Mouse (Mus musculus) forebrain, embryonic 12.5 days (tissue): ENCODE data around the gene Prdx6b. TPM values are rescaled to one million over a fixed set of nuclear protein-coding genes. Genes with fewer than 3 reads are reported as not detected.
A peak's percentile ranks its signal among the peaks of the same experiment; 100 is the strongest.

Experiments
- ATAC-seq: fragments of 200-750 bp; cut with Nextera tagmentation; 2 replicates; pipeline ENCODE4 v1.8.0; 2017; ENCODE audit warnings: moderate TSS enrichment; ENCODE audit not compliant: low FRiP score
- H3K27ac ChIP-seq: fragments of 300-500 bp; sonication (generic); 2 replicates; pipeline ENCODE4 v1.5.1; 2016; ENCODE audit warnings: mild to moderate bottlenecking
- H3K27me3 ChIP-seq: fragments of 300-500 bp; sonication (generic); 2 replicates; pipeline ENCODE4 v1.6.1; 2016; ENCODE audit warnings: mild to moderate bottlenecking
- H3K36me3 ChIP-seq: fragments of 300-500 bp; sonication (generic); replicated peaks from 2 replicates; pipeline ENCODE4 v1.6.1; 2016; ENCODE audit warnings: mild to moderate bottlenecking
- H3K4me1 ChIP-seq: fragments of 300-500 bp; sonication (generic); 2 replicates; pipeline ENCODE4 v1.6.1; 2016
- H3K4me2 ChIP-seq: fragments of 300-500 bp; sonication (generic); 2 replicates; pipeline ENCODE4 v1.6.1; 2016; ENCODE audit warnings: mild to moderate bottlenecking, moderate library complexity
- H3K4me3 ChIP-seq: fragments of 300-500 bp; sonication (generic); replicated peaks from 2 replicates; pipeline ENCODE4 v1.5.1; 2016; ENCODE audit warnings: mild to moderate bottlenecking
- H3K9ac ChIP-seq: fragments of 300-500 bp; sonication (generic); 2 replicates; pipeline ENCODE4 v1.6.1; 2016; ENCODE audit warnings: mild to moderate bottlenecking
- H3K9me3 ChIP-seq: fragments of 300-500 bp; sonication (generic); 2 replicates; pipeline ENCODE4 v1.6.1; 2016
- WGBS: fragments of 180-500 bp; shearing (Covaris S2); methylation state at CpG from one replicate; pipeline ENCODE4 v1.1.7; 2016; 5-methylcytosine and 5-hydroxymethylcytosine counted together
- polyA plus RNA-seq: library from polyadenylated mRNA; unstranded; fragments of >200 nt; fragmentation: Nextera tagmentation; extraction: Ambion mirVana; gene quantifications from 2 replicates; pipeline ENCODE4 v1.2.1, GENCODE M21; 2016

The Prdx6b gene
- not detected in 2 replicates for polyA plus RNA-seq

- Histone ChIP-seq H3K36me3 (no peaks in the 10 kb centered on the region), H3K27ac (no peak within 1 kb of the TSS), H3K27me3 (no peaks in the 10 kb centered on the region), H3K4me3 (no peak within 1 kb of the TSS), H3K9me3 (no peaks in the 10 kb centered on the region), H3K4me2 (no peak within 1 kb of the TSS), H3K9ac (no peak within 1 kb of the TSS), H3K4me1 (no peaks in the 10 kb centered on the region)
- ATAC-seq = no peak
- WGBS = 88% methylated on average over 8 of the region's 8 CpGs
Measured at GRCm38 (mm10) chr2:80292172-80292571, at the start of gene Prdx6b. TSS of gene Prdx6b (plus strand) at chr2:80292472.

- H3K36me3 ChIP-seq = no peaks in the 10 kb centered on the region
- no peak overlapping the region for H3K27ac ChIP-seq
- no peak overlapping the region for H3K9ac ChIP-seq
- no peaks in the 10 kb centered on the region for H3K4me1 ChIP-seq
- ATAC-seq = no peak
- no peaks in the 10 kb centered on the region for H3K9me3 ChIP-seq
- H3K4me2 ChIP-seq = no peak overlapping the region
- H3K4me3 ChIP-seq = no peak overlapping the region
- H3K27me3 ChIP-seq = no peaks in the 10 kb centered on the region
- 84% methylated on average over 3 of the region's 3 CpGs for WGBS
Measured at GRCm38 (mm10) chr2:80247466-80247865, 44.8 kb upstream of the Prdx6b start.

- no peak overlapping the region for H3K9ac ChIP-seq
- H3K9me3 ChIP-seq = no peaks in the 10 kb centered on the region
- no peaks in the 10 kb centered on the region for H3K36me3 ChIP-seq
- no peak overlapping the region for H3K27ac ChIP-seq
- no peak for ATAC-seq
- H3K4me1 ChIP-seq = no peaks in the 10 kb centered on the region
- H3K4me2 ChIP-seq = no peak overlapping the region
- no peaks in the 10 kb centered on the region for H3K27me3 ChIP-seq
- H3K4me3 ChIP-seq = no peak overlapping the region
Measured at GRCm38 (mm10) chr2:80247868-80248267, 44.4 kb upstream of the Prdx6b start.

GRCm38 (mm10) chr2:80259888-80260672 lies 32.2 kb upstream of the Prdx6b start:
- no peak overlapping the region for H3K4me2 ChIP-seq
- 95% methylated on average over 3 of the region's 3 CpGs for WGBS
- no peak overlapping the region for H3K4me3 ChIP-seq
- no peaks in the 10 kb centered on the region for H3K9me3 ChIP-seq
- H3K27me3 ChIP-seq = no peaks in the 10 kb centered on the region
- no peaks in the 10 kb centered on the region for H3K36me3 ChIP-seq
- no peak overlapping the region for H3K27ac ChIP-seq
- no peaks in the 10 kb centered on the region for H3K4me1 ChIP-seq
- no peak overlapping the region for H3K9ac ChIP-seq
- ATAC-seq = no peak

GRCm38 (mm10) chr2:80266894-80267293 lies 25.4 kb upstream of the Prdx6b start:
- H3K4me3 ChIP-seq = no peak overlapping the region
- peak overlapping the region; percentile 34; the same call in 1 of the 2 replicates for H3K4me2 ChIP-seq
- H3K4me1 ChIP-seq = no peaks in the 10 kb centered on the region
- H3K9ac ChIP-seq = no peak overlapping the region
- H3K27ac ChIP-seq = no peak overlapping the region
- no peaks in the 10 kb centered on the region for H3K27me3 ChIP-seq
- H3K9me3 ChIP-seq = no peaks in the 10 kb centered on the region
- WGBS = 22% methylated on average over 11 of the region's 11 CpGs
- ATAC-seq = peak; percentile 68; the same call in 1 of the 2 replicates
- no peaks in the 10 kb centered on the region for H3K36me3 ChIP-seq

- ATAC-seq = no peak
- Histone ChIP-seq H3K36me3 (no peaks in the 10 kb centered on the region), H3K4me2 (no peak overlapping the region), H3K4me3 (no peak overlapping the region), H3K9me3 (no peaks in the 10 kb centered on the region), H3K4me1 (no peaks in the 10 kb centered on the region), H3K27me3 (no peaks in the 10 kb centered on the region), H3K9ac (no peak overlapping the region), H3K27ac (no peak overlapping the region)
- 57% methylated on average over 4 of the region's 4 CpGs for WGBS
Measured at GRCm38 (mm10) chr2:80268053-80268452, 24.2 kb upstream of the Prdx6b start.

DNA sequence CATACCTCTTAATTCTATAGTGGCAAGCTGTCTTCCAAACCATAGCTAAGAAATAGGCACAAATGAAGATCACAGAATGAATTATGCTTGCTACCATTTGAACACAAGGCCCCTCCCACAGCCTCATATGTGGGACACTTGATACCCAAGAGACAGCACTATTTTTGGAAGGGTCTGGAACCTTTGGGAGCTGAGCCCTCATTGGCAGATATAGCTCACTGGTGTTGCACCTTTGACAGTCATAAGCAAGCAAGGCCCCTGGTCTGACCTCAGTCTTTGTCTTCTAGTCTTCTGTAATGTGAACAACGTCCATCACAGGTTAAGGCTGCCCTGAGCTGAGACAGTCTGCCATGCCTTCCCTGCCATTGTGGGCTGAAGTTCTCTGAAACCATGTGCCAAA lies 20.8 kb upstream of the Prdx6b start:
- no peak for ATAC-seq
- no peaks in the 10 kb centered on the region for H3K9me3 ChIP-seq
- 82% methylated on average over 1 of the region's 1 CpGs for WGBS
- no peak overlapping the region for H3K4me3 ChIP-seq
- no peak overlapping the region for H3K9ac ChIP-seq
- H3K27me3 ChIP-seq = no peaks in the 10 kb centered on the region
- no peak overlapping the region for H3K4me2 ChIP-seq
- no peaks in the 10 kb centered on the region for H3K4me1 ChIP-seq
- H3K36me3 ChIP-seq = no peaks in the 10 kb centered on the region
- no peak overlapping the region for H3K27ac ChIP-seq

DNA sequence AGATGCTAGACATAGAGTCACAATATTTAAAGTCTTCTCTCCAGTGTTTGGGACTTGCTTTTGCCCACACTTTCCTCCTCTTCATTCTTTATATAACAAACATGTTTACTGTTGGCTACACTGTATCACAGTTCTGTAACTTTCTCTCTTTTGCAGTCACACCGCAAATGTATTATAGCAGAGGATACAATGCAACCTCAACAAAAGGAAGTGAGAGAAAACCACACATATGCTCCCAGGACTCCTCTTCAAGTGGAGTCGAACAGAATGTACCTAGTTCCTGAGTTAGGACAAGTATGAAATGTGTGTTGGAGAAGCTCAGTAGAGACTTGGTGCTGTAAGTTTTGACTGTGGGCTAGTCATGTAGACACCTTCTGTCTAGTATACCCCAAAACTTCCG lies 19.2 kb upstream of the Prdx6b start:
- Histone ChIP-seq H3K9ac (no peak overlapping the region), H3K36me3 (no peaks in the 10 kb centered on the region), H3K9me3 (no peaks in the 10 kb centered on the region), H3K4me3 (no peak overlapping the region), H3K4me2 (no peak overlapping the region), H3K27me3 (no peaks in the 10 kb centered on the region), H3K4me1 (no peaks in the 10 kb centered on the region), H3K27ac (no peak overlapping the region)
- WGBS = 91% methylated on average over 3 of the region's 3 CpGs
- no peak for ATAC-seq

- Histone ChIP-seq H3K36me3 (no peaks in the 10 kb centered on the region), H3K4me1 (no peaks in the 10 kb centered on the region), H3K27ac (no peak overlapping the region), H3K9ac (no peak overlapping the region), H3K27me3 (no peaks in the 10 kb centered on the region), H3K4me2 (no peak overlapping the region), H3K4me3 (no peak overlapping the region), H3K9me3 (no peaks in the 10 kb centered on the region)
- ATAC-seq = no peak
- 75% methylated on average over 4 of the region's 4 CpGs for WGBS
Measured at GRCm38 (mm10) chr2:80273763-80274162, 18.5 kb upstream of the Prdx6b start.

GRCm38 (mm10) chr2:80275136-80275535 lies 17.1 kb upstream of the Prdx6b start:
- Histone ChIP-seq H3K27me3 (no peaks in the 10 kb centered on the region), H3K9me3 (no peaks in the 10 kb centered on the region), H3K9ac (no peak overlapping the region), H3K36me3 (no peaks in the 10 kb centered on the region), H3K4me3 (no peak overlapping the region), H3K4me2 (no peak overlapping the region), H3K27ac (no peak overlapping the region), H3K4me1 (no peaks in the 10 kb centered on the region)
- no peak for ATAC-seq
- WGBS = 44% methylated on average over 2 of the region's 2 CpGs

- ATAC-seq = no peak
- 82% methylated on average over 2 of the region's 2 CpGs for WGBS
- H3K36me3 ChIP-seq = no peaks in the 10 kb centered on the region
- no peak overlapping the region for H3K9ac ChIP-seq
- no peaks in the 10 kb centered on the region for H3K9me3 ChIP-seq
- no peaks in the 10 kb centered on the region for H3K4me1 ChIP-seq
- no peak overlapping the region for H3K4me2 ChIP-seq
- H3K4me3 ChIP-seq = no peak overlapping the region
- no peaks in the 10 kb centered on the region for H3K27me3 ChIP-seq
- H3K27ac ChIP-seq = no peak overlapping the region
Measured at GRCm38 (mm10) chr2:80282214-80282613, 10.1 kb upstream of the Prdx6b start.

DNA sequence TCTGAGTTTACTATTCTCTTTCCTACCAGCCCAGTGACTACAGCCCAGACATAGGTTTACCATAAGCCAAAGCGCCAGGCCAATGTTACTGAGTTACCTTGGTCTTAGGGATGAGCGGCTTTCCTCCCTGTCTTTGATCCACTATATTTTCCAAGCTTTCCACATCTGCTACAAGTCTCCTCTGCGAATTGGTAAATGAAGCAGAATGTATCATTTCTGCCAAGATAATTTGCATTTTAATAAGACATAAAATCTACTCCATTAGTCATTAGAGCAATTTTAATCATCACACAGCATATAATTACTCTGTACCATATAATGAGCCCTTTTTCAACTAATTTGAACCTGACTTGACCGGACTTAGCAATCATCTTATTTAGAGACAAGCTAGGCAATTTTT lies 5.9 kb upstream of the Prdx6b start:
- H3K4me1 ChIP-seq = no peaks in the 10 kb centered on the region
- WGBS = 69% methylated on average over 4 of the region's 4 CpGs
- no peak overlapping the region for H3K27ac ChIP-seq

DNA sequence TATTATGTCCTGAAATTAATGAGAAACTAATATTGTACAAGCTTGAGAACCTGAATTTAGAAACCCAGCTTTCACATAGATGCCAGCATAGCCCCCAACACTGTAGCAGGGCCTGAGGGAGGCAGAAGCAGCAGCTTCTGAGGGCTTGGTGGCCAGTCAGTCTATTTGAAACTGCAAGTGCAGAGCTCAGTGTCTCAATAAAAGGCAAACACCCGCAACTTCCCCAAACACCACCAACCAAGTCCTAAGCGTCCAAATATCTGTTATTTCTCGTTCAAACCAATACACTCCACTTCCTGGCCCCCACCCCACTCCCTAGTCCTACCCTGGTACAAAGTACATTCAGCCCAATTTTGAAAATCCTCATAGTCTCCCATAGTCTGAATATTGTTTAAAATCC lies 6.1 kb downstream of the Prdx6b start:
- no peak for ATAC-seq
- H3K4me1 ChIP-seq = no peaks in the 10 kb centered on the region
- no peak overlapping the region for H3K9ac ChIP-seq
- no peak overlapping the region for H3K4me3 ChIP-seq
- no peaks in the 10 kb centered on the region for H3K27me3 ChIP-seq
- no peaks in the 10 kb centered on the region for H3K36me3 ChIP-seq
- no peak overlapping the region for H3K4me2 ChIP-seq
- 78% methylated on average over 3 of the region's 3 CpGs for WGBS
- H3K9me3 ChIP-seq = no peaks in the 10 kb centered on the region
- H3K27ac ChIP-seq = no peak overlapping the region

More for the DNA sequence above, 5.9 kb upstream of the Prdx6b start:
- H3K4me3 ChIP-seq = no peak overlapping the region
- H3K36me3 ChIP-seq = no peaks in the 10 kb centered on the region
- no peaks in the 10 kb centered on the region for H3K9me3 ChIP-seq
- H3K27me3 ChIP-seq = no peaks in the 10 kb centered on the region
- no peak overlapping the region for H3K9ac ChIP-seq
- no peak for ATAC-seq
- no peak overlapping the region for H3K4me2 ChIP-seq
